Mouse (Mus musculus): ENCODE results near the gene Lhpp.

DNA sequence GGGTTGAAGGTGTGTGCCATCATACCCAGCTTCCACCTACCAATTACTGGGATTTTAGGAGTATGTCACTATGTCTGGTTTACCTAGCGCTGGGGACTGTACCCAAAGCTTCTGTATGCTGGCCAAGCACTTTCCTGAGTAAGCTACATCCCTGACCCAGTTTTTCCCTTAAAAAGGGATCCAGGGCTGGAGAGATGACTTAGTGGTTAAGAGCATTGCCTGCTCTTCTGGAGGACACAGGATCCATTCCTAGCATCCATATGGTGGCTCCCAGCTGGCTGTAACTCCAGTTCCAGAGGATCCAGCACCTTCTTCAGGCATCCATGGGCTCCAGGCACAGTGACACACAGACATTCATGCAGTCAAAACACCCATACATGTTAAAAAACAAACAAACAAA, 36.1 kb downstream of the Lhpp start:
- TF ChIP-seq CTCF (IDR thresholded peaks at IDR 0.05; ENCODE audit: extremely low read depth, insufficient read depth, low read length) = no peak
- TF ChIP-seq POLR2A (IDR thresholded peaks at IDR 0.05; ENCODE audit: extremely low read depth, insufficient read depth, low read length) = no peak
